Mouse (Mus musculus): ENCODE results near the gene Igsf3. TPM values are rescaled to one million over a fixed set of nuclear protein-coding genes. Genes with fewer than 3 reads are reported as not detected.

Igsf3 gene
- polyA plus RNA-seq (2012; rRNA removed; ENCODE audit: low replicate concordance): 5.7 and 9.7 TPM in 2 replicates

GRCm38 (mm10) chr3:101376538-101377247 lies at the start of gene Igsf3:
Igsf3 (plus strand) TSS chr3:101377083.

Other genes with a start within 250 kb of the Igsf3 start
- 0.33 and 1.5 TPM in 2 replicates for gene Cd2, start 89.1 kb upstream of the Igsf3 start, polyA plus RNA-seq (2012; rRNA removed; ENCODE audit: low replicate concordance)
- 744 and 1,468 TPM in 2 replicates for gene Atp1a1, start 227.6 kb downstream of the Igsf3 start, polyA plus RNA-seq (2012; rRNA removed; ENCODE audit: low replicate concordance)

Data from duodenum, adult 2 months (tissue).